Mouse (Mus musculus) heart, adult 2 months (tissue): ENCODE data around the gene Rpa1.

Source experiments
- EP300 ChIP-seq: fragments of 200-500 bp; IDR thresholded peaks from 2 replicates; pipeline ENCODE4 v1.6.1; 2011; ENCODE audit warnings: low read depth, low read length, control low read depth; ENCODE audit not compliant: insufficient read depth
- POLR2A ChIP-seq: fragments of 200-500 bp; IDR thresholded peaks from 2 replicates; pipeline ENCODE4 v1.6.1; 2011; ENCODE audit warnings: mild to moderate bottlenecking, low read depth, low read length, control low read depth; ENCODE audit not compliant: insufficient read depth

DNA sequence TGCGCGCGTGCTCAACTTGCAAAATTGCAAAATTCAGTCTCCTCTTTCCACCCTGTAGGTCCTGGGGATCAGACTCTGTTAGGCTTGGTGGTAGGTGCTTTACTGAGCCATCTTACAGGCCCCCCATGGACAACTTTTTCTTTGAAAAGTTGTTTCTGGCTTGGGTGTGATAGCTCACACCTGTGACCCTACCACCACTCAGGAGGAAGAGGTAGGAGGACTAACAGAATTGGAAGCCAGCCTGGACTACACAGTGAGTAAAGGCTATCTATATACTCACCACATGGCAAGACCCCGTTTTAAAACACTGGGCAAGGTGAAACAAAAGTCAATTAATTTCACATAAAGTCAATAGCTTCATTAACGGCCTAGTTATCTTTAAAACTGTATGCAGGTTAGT is 3.4 kb downstream of the Rpa1 start:
- TF ChIP-seq EP300, result no peak
- no peak for TF ChIP-seq POLR2A
